Mouse (Mus musculus) T-helper 1 cell (primary cell): ENCODE data around the gene D930020B18Rik.

Experiments
- in situ Hi-C: fragments of 300-600 bp; cut with MboI, MseI; formaldehyde crosslinking; loops from one replicate; pipeline ENCODE4 v1.15.1; 2025; ENCODE audit warnings: high pct_unique_total_duplicates

The D930020B18Rik gene

GRCm38 (mm10) chr10:121636276-121636675 is 5.1 kb upstream of the D930020B18Rik start:
- in situ Hi-C loops: no loop called here

DNA sequence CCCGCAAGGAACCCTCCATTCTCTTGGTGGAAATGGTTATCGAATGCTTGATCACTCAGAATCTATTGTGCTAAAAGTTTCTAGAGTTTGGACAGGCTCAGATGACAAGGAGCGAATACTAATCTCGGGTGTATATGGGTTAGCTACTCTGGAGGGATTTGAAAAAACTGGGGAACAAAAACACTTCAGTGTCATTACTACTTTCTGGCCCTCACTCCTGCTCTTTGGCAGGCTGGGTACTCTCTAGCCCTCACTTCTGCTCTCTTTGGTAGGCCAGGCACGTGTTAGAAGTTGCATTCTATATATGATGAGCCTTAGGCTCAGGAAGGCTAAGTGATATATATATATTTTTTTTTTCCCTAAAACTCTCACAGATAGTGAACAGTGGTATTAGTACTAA is 1.8 kb upstream of the D930020B18Rik start:
- in situ Hi-C loops: no loop called here

DNA sequence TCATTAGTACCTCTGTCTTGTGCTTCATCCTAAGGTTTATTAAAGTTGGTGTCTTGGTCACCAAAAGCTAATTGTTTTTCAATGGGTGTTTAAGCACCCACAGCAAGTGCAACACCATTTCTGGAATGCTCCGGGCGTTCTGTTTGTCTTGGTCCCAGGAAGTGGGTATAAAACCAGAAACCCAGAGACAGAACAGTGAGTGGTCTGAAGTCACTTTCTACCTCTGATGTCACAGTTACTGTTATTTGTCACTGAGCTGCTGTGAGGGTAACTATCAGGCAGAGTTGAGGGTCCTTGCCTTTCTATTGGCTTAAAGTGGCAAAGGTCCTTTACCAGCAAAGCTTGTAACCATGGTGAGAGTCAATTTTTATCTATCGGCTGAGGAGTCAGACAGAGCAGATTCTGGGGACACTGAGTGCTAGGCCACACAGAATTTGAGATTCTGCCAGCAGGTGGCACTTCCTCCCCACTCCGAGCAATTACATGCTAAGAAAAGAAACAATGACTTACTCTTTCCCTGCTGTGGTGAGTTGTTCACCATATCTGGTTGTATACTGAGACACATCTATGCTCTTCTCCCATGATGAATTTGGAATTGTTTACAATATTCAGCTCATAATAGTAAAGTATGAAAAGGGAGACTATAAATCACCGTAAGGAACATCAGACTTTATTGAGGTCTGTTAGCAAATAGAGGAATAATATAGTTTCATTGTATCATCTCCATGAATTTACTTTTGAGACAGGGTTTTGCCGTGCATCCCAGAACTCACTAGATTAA is 1.0 kb upstream of the D930020B18Rik start:
- in situ Hi-C loops: no loop called here

GRCm38 (mm10) chr10:121640944-121641271 is 480 bp upstream of the D930020B18Rik start:
- in situ Hi-C loops: no loop called here

- in situ Hi-C loops: no loop called here
These were observed 913 bp downstream of the D930020B18Rik start for GRCm38 (mm10) chr10:121642054-121642947.

- in situ Hi-C loops: no loop called here
These were observed 4.9 kb downstream of the D930020B18Rik start for GRCm38 (mm10) chr10:121646294-121646693.

- in situ Hi-C loops: no loop called here
These were observed 11.7 kb downstream of the D930020B18Rik start for GRCm38 (mm10) chr10:121653079-121653478.

DNA sequence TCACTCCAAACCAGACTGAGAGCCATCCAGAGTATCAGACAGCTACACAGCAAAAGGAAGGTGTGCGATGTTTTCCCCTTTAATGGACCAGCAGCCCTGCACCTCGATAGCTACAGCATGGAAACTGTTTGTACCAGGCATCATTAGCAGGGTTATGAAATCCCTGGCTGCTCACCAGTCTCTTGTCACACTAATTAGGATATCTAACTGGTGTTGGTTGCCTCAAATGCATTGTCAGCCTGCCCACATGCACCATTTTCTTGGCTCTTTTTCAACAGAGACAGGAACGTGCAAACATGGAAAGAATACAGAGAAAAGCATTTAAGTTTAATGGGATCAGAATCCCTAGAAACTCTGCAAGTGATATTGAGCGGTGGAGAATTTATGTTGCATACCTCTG is 14.5 kb downstream of the D930020B18Rik start:
- in situ Hi-C loops: no loop called here

DNA sequence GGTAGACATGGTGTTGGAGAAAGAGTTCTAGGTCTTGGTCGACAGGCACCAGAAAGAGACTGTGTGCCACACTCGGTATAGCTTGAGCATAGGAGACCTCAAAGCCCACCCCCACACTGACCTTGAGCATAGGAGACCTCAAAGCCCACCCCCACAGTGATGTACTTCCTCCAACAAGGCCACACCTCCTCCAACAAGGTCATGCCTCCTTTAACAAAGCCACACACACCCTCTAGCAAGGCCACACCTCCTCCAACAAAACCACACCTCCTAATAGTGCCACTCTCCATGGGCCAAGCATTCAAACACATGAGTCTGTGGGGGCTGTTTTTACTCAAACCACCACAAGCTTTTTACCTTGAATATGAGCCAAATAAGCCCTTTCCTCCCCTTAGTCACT is 21.3 kb downstream of the D930020B18Rik start:
- in situ Hi-C loops: no loop called here

DNA sequence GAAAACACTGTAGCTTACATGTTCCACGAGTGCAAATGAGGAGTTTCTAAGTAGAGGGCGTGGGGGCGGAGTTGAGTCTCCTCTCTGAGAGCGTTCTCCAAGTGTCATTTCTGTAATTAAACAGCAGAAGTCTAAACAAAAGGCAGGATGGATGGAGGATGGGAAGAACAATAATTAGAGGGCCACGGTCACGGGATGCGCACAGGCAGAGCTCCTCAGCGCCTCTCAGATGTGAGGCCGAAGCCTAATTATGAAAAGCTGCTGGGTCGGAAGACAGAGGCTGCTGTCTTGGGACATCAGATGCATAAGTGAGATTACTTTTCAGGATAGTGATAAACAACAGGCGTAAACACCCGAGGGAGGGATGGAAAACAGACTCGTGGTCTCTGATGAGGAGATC is 22.2 kb downstream of the D930020B18Rik start:
- in situ Hi-C loops: no loop called here

DNA sequence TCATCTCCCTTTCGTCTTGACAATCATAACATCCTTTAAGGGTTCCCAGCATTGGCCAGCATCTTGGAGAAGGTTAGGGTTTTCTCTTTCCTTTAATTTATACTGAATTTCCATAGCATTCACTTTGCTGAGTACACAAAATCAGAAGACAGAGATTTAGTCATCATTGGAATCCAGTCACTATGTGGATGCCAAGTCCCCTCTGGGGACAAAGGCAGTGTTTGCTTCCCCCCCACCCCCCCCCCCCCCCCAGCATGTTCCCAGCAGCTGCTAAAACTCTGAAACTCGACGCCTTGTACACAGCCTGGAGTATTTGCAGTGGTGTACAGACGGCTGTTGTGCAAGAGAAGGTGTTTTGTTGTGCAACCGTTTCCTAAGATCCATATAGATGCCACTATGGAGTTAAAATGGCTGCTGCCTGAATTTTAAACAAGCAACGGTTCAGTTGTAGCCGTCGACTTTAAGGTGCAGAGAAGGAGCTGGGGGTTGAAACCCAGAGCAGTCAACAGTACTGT is 24.3 kb downstream of the D930020B18Rik start:
- in situ Hi-C loops: no loop called here

GRCm38 (mm10) chr10:121669103-121669502 is 27.7 kb downstream of the D930020B18Rik start:
- in situ Hi-C loops: no loop called here

- in situ Hi-C loops: no loop called here
These were observed 35.6 kb downstream of the D930020B18Rik start for GRCm38 (mm10) chr10:121677019-121677418.

- in situ Hi-C loops: loop anchor here (10.0 kb wide), 1 partner anchor 174 kb away; no protein-coding TSS in a partner anchor
These were observed 39.5 kb downstream of the D930020B18Rik start for GRCm38 (mm10) chr10:121680902-121681301.

DNA sequence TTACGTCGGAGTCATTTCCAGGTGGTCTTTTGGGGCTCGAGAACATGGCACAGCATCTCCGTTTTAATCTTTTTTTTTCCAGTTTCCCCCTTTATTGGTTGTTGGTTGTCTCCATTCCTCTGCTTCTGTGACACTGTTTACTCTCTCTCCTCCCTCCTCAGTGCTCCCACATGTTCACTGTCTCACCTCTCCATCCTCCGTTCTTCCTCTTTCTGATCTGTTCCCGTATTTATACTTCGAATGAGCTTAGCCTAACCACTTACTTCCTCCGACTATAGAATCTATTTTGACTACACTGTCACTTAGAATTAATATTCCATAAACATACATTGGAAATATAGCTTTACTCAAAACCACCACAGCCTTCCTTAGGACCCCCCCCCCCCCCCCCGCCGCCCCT is 41.2 kb downstream of the D930020B18Rik start:
- in situ Hi-C loops: loop anchor here (10.0 kb wide), 1 partner anchor 172 kb away; no protein-coding TSS in a partner anchor

DNA sequence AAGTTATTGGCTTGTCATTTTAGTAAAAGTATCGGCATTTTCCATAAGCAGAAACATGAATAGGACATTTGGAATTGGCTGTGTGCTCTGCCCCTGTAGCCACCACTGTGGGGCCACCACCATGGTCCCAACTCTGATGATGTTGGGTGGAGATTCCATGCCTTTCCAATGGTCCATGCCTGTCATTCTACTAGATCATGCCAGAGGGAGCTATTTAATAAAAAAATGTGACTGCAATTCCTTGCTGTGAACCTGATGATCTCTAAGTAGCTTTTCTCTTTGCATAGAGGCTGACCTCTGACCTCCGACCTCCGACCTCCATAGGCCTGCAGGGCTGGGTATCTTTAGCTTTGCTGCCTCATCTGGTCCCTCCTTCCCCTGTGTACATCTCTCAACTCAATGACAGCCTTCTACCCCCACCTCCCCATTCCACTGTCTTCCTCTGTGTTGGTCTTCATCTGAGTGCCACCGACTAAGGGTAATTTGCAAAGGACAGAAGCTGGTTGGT is 44.8 kb downstream of the D930020B18Rik start:
- in situ Hi-C loops: loop anchor here (10.0 kb wide), 1 partner anchor 169 kb away; no protein-coding TSS in a partner anchor

DNA sequence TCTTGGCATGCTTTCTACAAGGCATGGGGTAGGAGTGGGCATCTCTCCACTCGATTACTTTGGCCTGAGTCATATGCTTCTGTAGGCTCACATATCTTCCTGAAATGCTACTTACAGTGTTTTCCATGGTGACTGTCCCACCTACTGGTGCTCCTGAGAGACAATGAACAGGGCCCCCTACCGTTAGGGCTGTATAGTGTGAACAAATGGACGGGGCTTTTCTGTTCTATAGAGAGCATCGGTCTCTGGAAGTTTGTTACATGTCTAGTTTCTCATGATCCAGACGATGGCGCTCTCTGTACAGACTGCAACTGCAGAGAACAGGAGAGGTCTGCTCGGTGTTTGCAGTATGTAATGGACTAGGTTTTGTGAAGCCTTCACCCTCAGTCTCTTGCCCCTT is 46.1 kb downstream of the D930020B18Rik start:
- in situ Hi-C loops: loop anchor here (10.0 kb wide), 1 partner anchor 167 kb away; no protein-coding TSS in a partner anchor

GRCm38 (mm10) chr10:121689591-121690314 is 48.4 kb downstream of the D930020B18Rik start:
- in situ Hi-C loops: loop anchor here (10.0 kb wide), 1 partner anchor 165 kb away; no protein-coding TSS in a partner anchor

- in situ Hi-C loops: no loop called here
These were observed 51.7 kb downstream of the D930020B18Rik start for GRCm38 (mm10) chr10:121692944-121693579.

GRCm38 (mm10) chr10:121694567-121694966 is 53.2 kb downstream of the D930020B18Rik start:
- in situ Hi-C loops: no loop called here
